In the genomic region with DNA sequence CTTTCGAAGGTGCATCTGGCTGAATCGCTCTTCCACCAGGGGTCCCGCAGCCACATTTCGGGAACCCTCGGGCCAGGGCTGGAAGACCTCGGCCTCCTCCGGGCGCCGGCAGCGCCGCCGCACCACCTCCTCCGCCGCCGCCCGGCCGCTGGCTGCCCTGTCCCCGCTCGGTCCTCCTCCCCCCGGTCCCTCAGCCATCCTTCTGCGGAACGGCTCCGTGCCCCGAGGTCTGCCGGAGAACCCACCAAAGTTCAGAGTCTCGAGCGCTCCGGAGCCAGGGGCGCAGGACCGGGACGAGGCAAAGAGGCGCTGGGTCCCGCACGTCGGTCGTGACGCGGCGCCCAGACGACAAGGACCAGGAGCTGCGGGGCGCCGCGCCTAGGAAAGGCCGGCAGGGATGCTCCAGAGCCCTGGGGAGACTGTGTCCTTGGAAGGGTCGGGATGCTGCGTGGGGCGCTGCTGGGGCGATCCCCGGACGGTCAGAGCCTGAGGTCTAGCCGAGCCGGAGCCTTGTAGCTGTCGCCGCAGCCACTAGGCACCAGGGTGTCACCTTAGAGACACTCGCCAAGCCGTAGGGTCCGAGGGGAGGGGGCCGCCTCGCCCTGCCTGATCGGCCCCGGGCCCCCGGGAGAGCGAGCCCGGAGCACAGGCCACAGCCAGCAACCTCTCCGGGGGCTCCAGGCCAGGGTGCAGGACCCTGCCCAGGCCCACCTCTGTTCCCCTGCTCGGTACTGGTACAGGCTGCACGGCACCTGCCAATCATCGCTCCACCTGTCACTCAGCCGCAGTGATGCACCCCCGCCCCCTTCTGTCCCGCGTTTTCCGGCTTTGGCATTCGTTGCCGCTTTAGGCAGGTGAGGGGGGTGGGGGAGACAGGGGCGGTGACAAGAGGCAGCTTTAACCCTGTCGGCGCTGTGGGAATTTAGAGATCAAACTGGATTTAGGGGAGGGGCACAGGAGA, we compare ENCODE assay signal across 8 mouse cellular contexts. TPM values are rescaled to one million over a fixed set of nuclear protein-coding genes. Genes with fewer than 3 reads are reported as not detected.
DNase-seq lines count a peak whose midpoint lies in the region; ATAC-seq and TF ChIP-seq lines count a peak whose summit lies in the region.

A gene (minus strand): TSS at position 284 of the 961 bp plus-strand sequence.

- peak within 1 kb of the TSS; percentile 59 for H3K9ac ChIP-seq in limb, embryonic 13.5 days

- peaks cover 8% of the 10 kb centered on the region; the same call in 1 of the 2 replicates for H3K27me3 ChIP-seq in kidney, adult 2 months (replicated peaks; ENCODE audit: control insufficient read depth, insufficient read depth, low read length)
- H3K27me3 ChIP-seq in forebrain, embryonic 10.5 days (ENCODE audit: poor library complexity, severe bottlenecking): peaks cover 86% of the 10 kb centered on the region
- peaks cover 80% of the 10 kb centered on the region for H3K27me3 ChIP-seq in limb, embryonic 13.5 days

- peak within 1 kb of the TSS; percentile 36 for H3K4me3 ChIP-seq in kidney, adult 2 months (ENCODE audit: insufficient read depth, low read depth, low read length)
- H3K4me3 ChIP-seq in forebrain, embryonic 10.5 days: peak within 1 kb of the TSS; percentile 54
- peak within 1 kb of the TSS; percentile 44 for H3K4me3 ChIP-seq in limb, embryonic 13.5 days

- H3K4me1 ChIP-seq in kidney, adult 2 months (ENCODE audit: control insufficient read depth, insufficient read depth, low read length): peaks cover 5% of the 10 kb centered on the region; the same call in 1 of the 2 replicates
- peaks cover 85% of the 10 kb centered on the region for H3K4me1 ChIP-seq in forebrain, embryonic 10.5 days
- peaks cover 43% of the 10 kb centered on the region for H3K4me1 ChIP-seq in limb, embryonic 13.5 days

- TF ChIP-seq CTCF in kidney, adult 2 months (conservative IDR thresholded peaks at IDR 0.05; ENCODE audit: insufficient read depth, insufficient read length, low read depth, low read length): no peak

- H3K36me3 ChIP-seq in kidney, adult 2 months (ENCODE audit: control insufficient read depth, insufficient read depth, low read length): no peaks in the 10 kb centered on the region
- no peaks in the 10 kb centered on the region for H3K36me3 ChIP-seq in forebrain, embryonic 10.5 days (replicated peaks)
- no peaks in the 10 kb centered on the region for H3K36me3 ChIP-seq in limb, embryonic 13.5 days

- DNase-seq in kidney, adult 2 months: no peak
- no peak for DNase-seq in kidney, postnatal 14 days
- peak; percentile 74 for DNase-seq in T-cell, adult 2 months (ENCODE audit: low spot score)
- no peak for DNase-seq in forebrain, embryonic 10.5 days (ENCODE audit: extremely low spot score, low spot score)
- no peak for DNase-seq in heart, postnatal 36 days
- DNase-seq in adipocyte (ENCODE audit: low spot score): no peak

- peak within 1 kb of the TSS; percentile 73 for H3K4me2 ChIP-seq in limb, embryonic 13.5 days (replicated peaks)

- ATAC-seq in limb, embryonic 13.5 days (ENCODE audit: low FRiP score, low read depth): peak; percentile 25; the same call in 1 of the 2 replicates
- ATAC-seq in neutrophil, adult 5-6 weeks (ENCODE audit: extremely low read depth, insufficient number of reproducible peaks, low FRiP score, poor library complexity, severe bottlenecking): no peak

- intact Hi-C loops in heart, postnatal 36 days (cut with DNase I): no loop called here

- 5% methylated on average over 79 of the region's 79 CpGs for WGBS in kidney, adult 2 months
- under 1% methylated on average over 79 of the region's 79 CpGs for WGBS in forebrain, embryonic 10.5 days
- WGBS in limb, embryonic 13.5 days: 1% methylated on average over 79 of the region's 79 CpGs

- H3K9me3 ChIP-seq in forebrain, embryonic 10.5 days: no peaks in the 10 kb centered on the region
- no peaks in the 10 kb centered on the region for H3K9me3 ChIP-seq in limb, embryonic 13.5 days

- H3K27ac ChIP-seq in kidney, adult 2 months (ENCODE audit: insufficient read depth, low read depth, low read length): no peak within 1 kb of the TSS
- H3K27ac ChIP-seq in forebrain, embryonic 10.5 days: peak within 1 kb of the TSS; percentile 71
- no peak within 1 kb of the TSS for H3K27ac ChIP-seq in limb, embryonic 13.5 days

- TF ChIP-seq POLR2A in kidney, adult 2 months (IDR thresholded peaks at IDR 0.05; ENCODE audit: low read depth, low read length): no peak

RNA-seq across cellular contexts. Expression of the gene that starts here (rescaled TPM):
- 106 and 119 TPM in 2 replicates for polyA plus RNA-seq in kidney, adult 2 months (2012; rRNA removed)
- 35.1 and 39.1 TPM in 2 replicates for polyA plus RNA-seq in forebrain, embryonic 10.5 days (2016; fragmentation: Nextera tagmentation; extraction: Ambion mirVana)
- 10 to 100 TPM; 48.4 to 51.2 TPM for total RNA-seq in heart, postnatal 36 days (2021)
- 33.0 and 34.0 TPM in 2 replicates for polyA plus RNA-seq in limb, embryonic 13.5 days (2015; fragmentation: Nextera tagmentation; extraction: Ambion mirVana)
- 137 TPM in 2 replicates for total RNA-seq in neutrophil, adult 5-6 weeks (2017)
